Mouse (Mus musculus) liver, adult 2 months (tissue): Measurements from ENCODE around the gene Jak3. TPM values are rescaled to one million over a fixed set of nuclear protein-coding genes. Genes with fewer than 3 reads are reported as not detected.

ENCODE experiments used
- DNase-seq: peaks from one replicate; pipeline ENCODE4 v3.0.0-alpha.2; 2011; ENCODE audit warnings: low read depth, low spot score; ENCODE audit errors: extremely low read depth
- H3K27ac ChIP-seq: fragments of 200-500 bp; replicated peaks from 2 replicates; pipeline ENCODE4 v1.5.1; 2012; ENCODE audit warnings: low read depth, mild to moderate bottlenecking, control low read depth, inconsistent platforms, low read length; ENCODE audit not compliant: insufficient read depth
- H3K27me3 ChIP-seq: fragments of 200-500 bp; 2 replicates; pipeline ENCODE4 v1.6.1; 2012; ENCODE audit warnings: mild to moderate bottlenecking, moderate library complexity, low read length, inconsistent platforms; ENCODE audit not compliant: control insufficient read depth, insufficient read depth
- H3K36me3 ChIP-seq: fragments of 200-500 bp; 2 replicates; pipeline ENCODE4 v1.6.1; 2012; ENCODE audit warnings: low read length, inconsistent platforms; ENCODE audit not compliant: control insufficient read depth, insufficient read depth
- H3K4me1 ChIP-seq: fragments of 200-500 bp; 2 replicates; pipeline ENCODE4 v1.6.1; 2011; ENCODE audit warnings: low read length; ENCODE audit not compliant: control insufficient read depth, insufficient read depth
- H3K4me3 ChIP-seq: fragments of 200-500 bp; 2 replicates; pipeline ENCODE4 v1.5.1; 2011; ENCODE audit warnings: low read depth, mild to moderate bottlenecking, control low read depth, low read length, moderate library complexity; ENCODE audit not compliant: insufficient read depth
- H3K79me2 ChIP-seq: fragments of 200-500 bp; 2 replicates; pipeline ENCODE4 v1.6.1; 2012; ENCODE audit warnings: inconsistent platforms, mild to moderate bottlenecking, low read length, moderate library complexity; ENCODE audit not compliant: control insufficient read depth, insufficient read depth
- H3K9ac ChIP-seq: fragments of 200-500 bp; 2 replicates; pipeline ENCODE4 v1.6.1; 2012; ENCODE audit warnings: low read depth, mild to moderate bottlenecking, control low read depth, inconsistent platforms, low read length
- CTCF ChIP-seq: fragments of 200-500 bp; IDR thresholded peaks from 2 replicates; pipeline ENCODE4 v1.5.1; 2011; ENCODE audit warnings: low read depth, low read length, control low read depth
- POLR2A ChIP-seq: fragments of 200-500 bp; IDR thresholded peaks from 2 replicates; pipeline ENCODE4 v1.6.1; 2011; ENCODE audit warnings: low read length, control low read depth; ENCODE audit not compliant: insufficient read depth; ENCODE audit errors: extremely low read depth
- WGBS: fragments of 180-500 bp; shearing (Covaris S2); methylation state at CpG from one replicate; pipeline ENCODE4 v1.1.7; 2018; 5-methylcytosine and 5-hydroxymethylcytosine counted together
- polyA plus RNA-seq: library from polyadenylated mRNA; depleted of rRNA; stranded (reverse); fragments of >200 nt; gene quantifications from 2 replicates; pipeline ENCODE4 v1.2.3, GENCODE M21; 2012
- total RNA-seq: library from RNA; depleted of rRNA; stranded (reverse); fragments of >200 nt; gene quantifications from 2 replicates; pipeline ENCODE4 v1.2.3, GENCODE M21; 2014

Gene Jak3
- total and polyA plus RNA-seq, 2 experiments: 4.0 to 7.9 TPM

DNA sequence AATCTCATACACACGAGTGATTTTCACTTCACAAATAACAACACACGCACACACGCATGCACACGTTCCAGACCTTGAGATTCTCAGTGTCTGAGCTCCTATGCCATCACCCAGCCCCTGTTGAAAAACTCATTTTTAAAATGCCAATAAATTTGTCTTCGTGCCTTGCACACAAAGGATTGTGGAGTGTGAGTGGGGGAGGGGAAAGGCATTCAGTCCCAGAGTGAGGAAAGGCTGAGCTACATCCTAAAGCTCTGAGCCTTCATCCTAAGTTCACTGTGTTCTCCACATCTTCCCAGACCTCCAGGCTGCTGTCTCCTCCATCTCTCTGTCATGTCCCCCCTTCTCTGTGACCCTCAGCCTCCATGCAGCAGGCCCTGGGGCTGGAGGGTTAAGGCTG lies 8.8 kb upstream of the Jak3 start:
- Histone ChIP-seq H3K27me3 (peaks cover 2% of the 10 kb centered on the region; the same call in 1 of the 2 replicates), H3K9ac (no peak overlapping the region), H3K79me2 (no peaks in the 10 kb centered on the region), H3K36me3 (no peaks in the 10 kb centered on the region), H3K4me3 (no peak overlapping the region), H3K27ac (no peak overlapping the region), H3K4me1 (peaks cover 10% of the 10 kb centered on the region)
- no peak for TF ChIP-seq CTCF
- TF ChIP-seq POLR2A: no peak
- WGBS: 79% methylated on average over 5 of the region's 5 CpGs
- DNase-seq: no peak

DNA sequence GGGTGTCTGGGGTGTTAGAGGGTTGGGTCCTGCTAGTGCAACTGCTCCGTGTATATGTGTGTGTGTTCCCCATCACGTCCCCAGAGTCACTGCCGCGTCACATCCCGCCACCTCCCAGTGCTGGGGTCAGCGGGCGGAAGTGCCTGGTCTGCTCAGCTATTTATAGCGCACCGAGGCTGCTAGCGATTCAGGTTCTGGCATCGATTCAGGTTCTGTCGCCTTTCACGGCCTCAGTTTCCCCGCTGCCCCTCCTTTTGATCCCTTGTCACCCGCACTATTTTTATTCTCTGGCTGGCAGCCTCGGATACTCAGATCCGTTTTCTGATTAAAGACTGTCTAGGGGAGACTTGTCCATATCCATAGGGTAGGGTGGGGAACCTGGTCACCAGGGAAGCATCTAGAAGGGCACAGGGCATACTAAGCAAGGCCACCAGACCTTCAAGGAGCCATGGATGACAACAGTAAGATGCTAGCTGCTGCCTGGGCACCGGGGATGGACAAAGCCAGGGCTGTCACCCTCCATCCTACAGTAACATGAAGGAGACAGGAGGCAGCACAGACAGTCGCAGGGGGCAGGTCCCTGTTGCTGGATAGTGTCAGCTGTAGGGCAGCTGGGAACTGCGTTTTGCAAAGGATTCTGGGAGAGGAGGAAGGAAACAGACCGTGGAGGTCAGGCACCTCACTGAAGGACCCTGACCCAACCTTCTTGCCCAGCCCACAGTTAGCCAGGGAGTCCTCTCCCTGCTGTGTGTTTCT lies 7.7 kb upstream of the Jak3 start:
- DNase-seq: no peak
- Histone ChIP-seq H3K79me2 (no peaks in the 10 kb centered on the region), H3K36me3 (no peaks in the 10 kb centered on the region), H3K27me3 (peaks cover 2% of the 10 kb centered on the region; the same call in 1 of the 2 replicates), H3K27ac (no peak overlapping the region), H3K4me3 (peak overlapping the region; percentile 9; the same call in 1 of the 2 replicates), H3K9ac (no peak overlapping the region), H3K4me1 (peaks cover 10% of the 10 kb centered on the region)
- WGBS: 5% methylated on average over 21 of the region's 21 CpGs
- no peak for TF ChIP-seq CTCF
- TF ChIP-seq POLR2A: no peak

DNA sequence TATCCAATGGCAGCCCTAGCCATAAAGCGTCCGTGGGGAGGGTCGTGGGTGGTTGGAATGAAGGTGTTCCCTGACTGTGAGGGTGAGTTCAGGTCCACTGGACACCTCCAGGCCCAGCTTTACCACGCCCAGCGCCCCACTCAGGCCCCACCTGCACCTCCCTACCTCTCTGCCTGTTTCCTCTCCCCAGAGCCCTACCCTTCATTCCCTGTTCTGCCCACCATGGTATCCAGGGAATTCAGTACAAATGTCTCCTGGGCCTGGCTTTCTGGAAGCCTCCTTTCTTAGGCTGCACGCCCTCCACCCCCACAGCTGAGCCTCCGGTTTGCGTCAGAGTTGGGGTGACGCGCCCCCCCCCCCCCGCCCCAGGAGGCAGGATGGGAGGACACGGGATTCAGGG lies 5.9 kb upstream of the Jak3 start:
- Histone ChIP-seq H3K79me2 (no peaks in the 10 kb centered on the region), H3K4me3 (no peak overlapping the region), H3K27me3 (peaks cover 2% of the 10 kb centered on the region; the same call in 1 of the 2 replicates), H3K4me1 (peaks cover 10% of the 10 kb centered on the region), H3K36me3 (no peaks in the 10 kb centered on the region), H3K9ac (no peak overlapping the region), H3K27ac (no peak overlapping the region)
- DNase-seq: no peak
- 24% methylated on average over 12 of the region's 12 CpGs for WGBS
- TF ChIP-seq POLR2A: no peak
- no peak for TF ChIP-seq CTCF

DNA sequence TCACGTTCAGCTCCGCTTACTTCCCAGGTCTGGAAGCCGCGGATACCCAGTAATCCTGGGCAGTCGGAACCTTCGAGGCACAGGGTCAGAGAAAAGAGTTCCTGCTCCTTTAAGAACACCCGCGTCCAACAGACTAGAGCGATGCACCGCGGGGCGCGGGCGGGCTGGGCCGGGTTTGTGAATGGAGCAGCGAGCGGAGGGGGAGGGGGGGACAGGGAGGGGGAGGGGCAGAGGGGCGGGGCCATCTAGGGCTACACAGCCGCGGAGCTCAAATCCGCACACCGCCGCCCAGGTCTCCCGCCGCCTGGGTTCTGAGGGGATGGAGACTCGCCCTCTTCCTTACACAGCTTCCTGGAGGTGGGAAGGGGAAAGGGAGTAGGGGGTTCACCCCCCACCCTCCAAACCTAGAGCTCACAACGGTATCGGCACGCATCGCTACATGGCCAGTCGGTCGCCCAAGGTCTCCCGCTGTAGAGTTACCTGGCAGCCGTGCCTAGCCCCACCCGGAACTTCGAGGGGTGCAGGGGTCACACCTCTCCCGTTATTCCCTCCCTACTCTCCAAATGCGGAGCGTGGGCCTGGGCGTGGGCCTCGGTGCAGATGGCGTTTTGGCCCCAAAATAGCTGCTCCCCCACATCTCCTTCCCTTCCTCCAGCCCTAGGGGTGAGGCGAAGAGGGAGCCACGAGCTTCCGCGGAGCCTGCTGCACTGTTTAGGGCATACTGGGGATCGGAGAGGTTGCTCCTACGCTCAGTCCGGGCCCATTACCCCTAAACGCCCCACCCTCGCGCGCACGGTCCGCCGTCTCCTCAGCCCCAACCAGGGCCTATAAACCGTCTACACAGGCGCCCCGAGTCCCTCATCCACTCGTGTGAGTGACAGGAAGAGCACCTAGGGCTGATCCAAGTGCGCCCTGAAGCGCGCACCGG lies 5.2 kb upstream of the Jak3 start:
- Histone ChIP-seq H3K27me3 (peaks cover 2% of the 10 kb centered on the region; the same call in 1 of the 2 replicates), H3K9ac (peak overlapping the region; percentile 9; the same call in 1 of the 2 replicates), H3K27ac (no peak overlapping the region), H3K36me3 (no peaks in the 10 kb centered on the region), H3K4me3 (peak overlapping the region; percentile 63), H3K4me1 (peaks cover 15% of the 10 kb centered on the region), H3K79me2 (no peaks in the 10 kb centered on the region)
- no peak for DNase-seq
- TF ChIP-seq POLR2A (no peak), CTCF (no peak)
- 1% methylated on average over 61 of the region's 64 CpGs for WGBS

DNA sequence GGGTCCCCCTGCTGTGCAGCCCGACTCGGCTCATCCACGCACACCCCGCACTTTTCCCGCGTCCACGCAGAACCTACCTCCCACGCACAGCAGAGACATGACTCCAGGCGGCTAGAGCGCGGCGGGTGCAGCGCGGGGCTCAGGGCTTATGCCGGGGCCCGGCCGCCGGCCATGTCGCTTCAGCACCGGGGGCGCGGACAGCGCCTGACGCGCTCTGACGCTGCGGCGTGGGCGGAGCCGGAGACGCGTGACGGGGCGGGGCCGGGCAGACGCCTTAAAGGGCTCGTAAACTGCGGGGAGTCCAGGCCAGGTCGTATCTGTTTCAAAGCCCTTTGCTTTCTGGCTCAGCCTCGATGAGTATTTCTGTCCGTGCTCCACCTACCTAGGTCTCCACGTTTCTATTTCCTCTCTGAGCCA lies 4.5 kb upstream of the Jak3 start, which contains the start of gene Unc13a:
Gene Unc13a, minus strand, starts transcription at position 209 of the 417 bp plus-strand sequence.
- H3K27me3 ChIP-seq: peaks cover 2% of the 10 kb centered on the region; the same call in 1 of the 2 replicates

More for the DNA sequence above, 4.5 kb upstream of the Jak3 start, which contains the start of gene Unc13a:
- peak within 1 kb of the TSS; percentile 17; the same call in 1 of the 2 replicates for H3K9ac ChIP-seq
- no peaks in the 10 kb centered on the region for H3K36me3 ChIP-seq
- H3K4me3 ChIP-seq: peak within 1 kb of the TSS; percentile 63
- peaks cover 15% of the 10 kb centered on the region for H3K4me1 ChIP-seq
- under 1% methylated on average over 42 of the region's 42 CpGs for WGBS
- TF ChIP-seq CTCF: no peak
- TF ChIP-seq POLR2A: no peak
- DNase-seq: peak; percentile 76
- H3K27ac ChIP-seq: peak within 1 kb of the TSS; percentile 39
- H3K79me2 ChIP-seq: no peaks in the 10 kb centered on the region
